Mouse (Mus musculus) testis, postnatal 14 days (tissue): ENCODE data around the gene Bdh2.

ENCODE experiments used
- DNase-seq: peaks from one replicate; pipeline ENCODE4 v3.0.0; 2021; ENCODE audit warnings: low spot score

Gene Bdh2

DNA sequence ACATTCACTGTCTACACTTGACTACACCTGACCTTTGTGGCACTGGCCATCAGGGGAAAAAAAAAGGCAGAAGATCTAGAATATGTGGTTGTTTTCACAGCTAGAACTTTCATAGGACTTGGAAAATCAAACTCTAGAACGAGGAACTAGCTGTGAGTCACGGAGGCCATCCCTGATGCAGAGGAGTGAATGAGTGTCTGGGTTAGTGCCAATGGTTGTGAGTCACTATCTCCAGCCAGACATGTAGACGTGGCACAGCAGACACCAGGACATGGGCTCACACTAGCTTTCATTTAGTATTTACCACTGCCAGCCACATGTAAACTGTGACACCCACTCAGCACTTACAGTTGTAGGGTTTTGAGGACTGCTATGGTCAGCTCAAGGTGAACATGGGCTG, 17.5 kb downstream of the Bdh2 start:
- no peak for DNase-seq

DNA sequence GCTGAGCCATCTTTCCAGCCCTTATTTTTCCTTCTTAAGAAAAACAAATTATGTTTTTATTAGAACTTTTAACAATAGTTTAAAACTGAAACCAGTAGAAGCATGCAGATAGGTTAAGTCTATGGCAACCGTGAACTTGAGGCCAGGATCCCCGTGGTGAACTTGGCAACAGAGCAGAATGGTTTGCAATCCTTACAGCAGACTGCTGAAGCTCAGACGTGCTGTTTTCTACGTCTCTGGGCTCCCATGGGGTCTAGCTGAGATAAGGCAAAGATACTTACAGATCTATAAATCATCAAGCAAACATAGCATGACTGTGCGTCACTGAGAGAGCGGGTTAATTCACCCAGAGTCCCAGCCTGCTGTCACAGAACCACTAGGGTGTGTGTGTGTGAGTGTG, 19.1 kb downstream of the Bdh2 start:
- DNase-seq = no peak

- DNase-seq = no peak
These were observed 23.0 kb downstream of the Bdh2 start for GRCm38 (mm10) chr3:135304060-135304459.

GRCm38 (mm10) chr3:135304566-135304965, 23.5 kb downstream of the Bdh2 start:
- no peak for DNase-seq

DNA sequence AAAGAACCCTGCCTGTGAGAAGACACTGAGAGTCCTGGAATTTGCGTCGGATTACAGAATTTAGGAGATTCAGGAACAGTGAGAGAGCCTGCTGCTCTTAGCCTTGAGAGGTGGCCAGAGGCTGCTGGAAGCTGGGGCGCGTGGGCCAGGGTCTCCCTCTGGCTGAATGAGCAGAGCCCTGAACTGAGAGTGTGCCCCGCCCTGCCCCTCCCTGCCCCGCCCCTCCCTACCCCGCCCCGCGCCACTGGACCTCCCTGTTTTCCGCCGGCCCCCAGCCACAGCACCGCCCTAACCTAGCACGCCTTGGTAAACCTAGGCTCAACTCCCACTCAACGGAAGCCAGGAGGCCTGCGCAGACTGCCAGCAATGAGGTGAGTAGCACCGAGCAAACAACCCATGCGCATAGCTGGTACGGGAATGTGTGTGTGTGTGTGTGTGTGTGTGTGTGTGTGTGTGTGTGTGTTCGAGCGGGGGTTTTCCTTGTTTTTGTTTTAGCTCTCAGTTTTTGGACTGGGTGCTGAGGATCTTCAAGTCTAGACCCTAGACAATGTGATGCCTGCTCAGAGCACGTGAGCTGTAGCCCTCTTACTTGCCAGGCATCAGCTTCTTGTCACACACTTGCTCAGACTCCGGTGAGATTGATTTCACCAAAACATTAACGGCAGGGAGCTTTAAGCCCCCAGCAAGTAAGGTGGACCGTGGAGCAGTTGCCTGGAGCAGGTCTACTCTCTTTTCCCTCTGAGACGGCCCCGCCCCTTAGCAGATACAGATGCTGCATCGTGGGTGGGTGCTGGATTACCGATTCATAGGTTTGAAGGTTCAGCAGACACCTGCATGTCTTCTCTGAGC, 26.6 kb downstream of the Bdh2 start, which contains the start of gene Slc9b2:
TSS of gene Slc9b2 (plus strand) at position 290 of the 849 bp plus-strand sequence.
- DNase-seq = no peak

GRCm38 (mm10) chr3:135312916-135313491, 32.0 kb downstream of the Bdh2 start:
- no peak for DNase-seq

DNA sequence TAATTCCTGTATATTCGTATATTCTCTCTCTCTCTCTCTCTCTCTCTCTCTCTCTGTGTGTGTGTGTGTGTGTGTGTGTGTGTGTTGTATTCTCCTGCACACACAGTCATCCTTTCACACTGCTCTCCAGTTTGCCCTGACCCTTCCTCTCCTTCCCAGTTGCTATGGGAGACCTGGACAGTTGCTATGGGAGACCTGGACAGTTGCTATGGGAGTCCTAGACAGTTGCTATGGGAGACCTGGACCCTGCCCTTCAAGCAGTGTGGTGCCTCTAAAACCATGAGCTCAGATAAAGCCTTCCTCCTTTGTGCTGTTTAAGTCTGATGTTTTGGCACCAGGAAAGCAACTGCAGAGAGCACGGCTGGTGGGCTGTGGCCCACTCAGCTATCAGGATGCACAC, 32.7 kb downstream of the Bdh2 start:
- no peak for DNase-seq

- DNase-seq = peak; percentile 68
These were observed 33.8 kb downstream of the Bdh2 start for GRCm38 (mm10) chr3:135314811-135315210.

- DNase-seq = no peak
These were observed 34.9 kb downstream of the Bdh2 start for GRCm38 (mm10) chr3:135315720-135316425.

- no peak for DNase-seq
These were observed 37.3 kb downstream of the Bdh2 start for GRCm38 (mm10) chr3:135318331-135318730.

GRCm38 (mm10) chr3:135324354-135324753, 43.3 kb downstream of the Bdh2 start:
- DNase-seq = no peak

DNA sequence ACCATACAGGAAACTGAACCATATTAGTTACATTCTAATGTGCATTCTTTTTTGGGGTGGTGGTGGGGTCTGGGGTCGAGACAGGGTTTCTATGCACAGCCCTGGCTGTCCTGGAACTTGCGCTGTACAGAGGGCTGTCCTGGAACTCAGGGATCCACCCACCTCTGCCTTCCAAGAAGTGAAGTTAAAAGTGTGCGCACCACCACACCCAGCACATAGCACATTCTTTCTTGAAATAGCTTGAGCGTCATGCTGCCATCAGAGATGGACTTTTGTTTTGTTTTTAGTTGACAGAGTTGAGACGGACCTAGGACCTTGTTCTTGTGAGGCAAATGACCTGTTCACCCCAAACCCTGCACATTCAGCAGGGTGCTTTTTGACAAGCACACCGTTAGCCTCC, 46.2 kb downstream of the Bdh2 start:
- DNase-seq = no peak

DNA sequence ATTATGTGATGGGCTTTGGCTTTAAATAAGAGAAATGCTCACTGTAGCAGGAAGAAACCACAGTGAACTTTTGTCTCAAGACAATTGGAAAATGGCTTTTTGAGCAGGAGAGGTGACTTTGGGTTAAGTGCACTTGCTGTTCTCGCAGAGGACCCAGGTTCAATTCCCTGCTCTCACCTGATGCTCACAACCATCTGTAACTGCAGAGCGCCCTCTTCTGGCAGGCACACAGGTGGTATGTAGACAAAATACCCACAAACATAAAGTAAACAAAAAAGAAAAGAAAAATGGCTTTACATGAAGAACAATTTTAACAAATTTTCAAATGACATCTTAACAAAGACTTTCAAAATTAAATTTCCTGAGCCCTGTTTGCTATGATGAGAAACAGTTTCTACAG, 46.6 kb downstream of the Bdh2 start:
- DNase-seq = no peak

DNA sequence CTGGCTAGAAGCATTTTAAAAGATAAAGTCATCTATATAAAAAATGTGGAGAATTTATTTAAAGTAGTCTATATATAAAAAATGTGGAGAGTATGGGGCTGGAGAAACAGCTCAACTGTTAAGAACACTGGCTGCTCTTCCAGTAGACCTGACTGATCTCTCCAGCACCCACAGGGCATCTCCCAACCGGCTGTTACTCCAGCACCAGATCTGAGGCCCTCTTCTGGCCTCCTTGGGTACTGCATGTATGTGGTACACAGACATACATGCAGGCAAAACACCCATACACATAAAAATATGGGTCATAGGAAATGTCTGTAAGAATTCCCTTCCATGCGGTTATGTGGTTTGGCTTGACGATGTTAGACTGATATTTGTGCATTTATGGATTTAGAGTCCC, 47.5 kb downstream of the Bdh2 start:
- peak; percentile 49 for DNase-seq

GRCm38 (mm10) chr3:135332691-135333090, 51.7 kb downstream of the Bdh2 start:
- no peak for DNase-seq

GRCm38 (mm10) chr3:135333763-135334162, 52.7 kb downstream of the Bdh2 start:
- no peak for DNase-seq

GRCm38 (mm10) chr3:135347739-135348264, 66.8 kb downstream of the Bdh2 start, which contains the start of gene Slc9b1:
Gene Slc9b1, plus strand, starts transcription at chr3:135348029.
- DNase-seq = peak; percentile 66

DNA sequence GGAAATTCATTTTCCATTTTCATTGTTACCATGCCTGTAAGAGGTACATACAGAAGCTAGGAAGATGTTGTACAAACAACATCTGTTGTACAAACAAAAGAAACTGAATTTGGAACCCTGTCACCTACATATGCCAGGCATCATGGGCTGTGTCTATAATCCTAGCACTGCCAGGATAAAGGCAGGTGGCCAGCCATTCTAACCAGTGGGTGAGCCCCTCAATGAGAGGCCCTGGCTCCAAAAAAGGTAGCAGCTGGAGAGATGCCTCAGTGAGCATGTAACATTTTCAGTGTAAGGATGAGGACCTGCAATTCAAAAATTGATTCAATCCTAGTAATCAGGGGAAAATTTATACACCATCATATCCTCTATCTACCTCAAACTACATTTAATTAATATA, 68.0 kb downstream of the Bdh2 start:
- no peak for DNase-seq

- DNase-seq = no peak
These were observed 70.8 kb downstream of the Bdh2 start for GRCm38 (mm10) chr3:135351857-135352256.
